Mouse (Mus musculus) urinary bladder, postnatal 10 days (tissue): ENCODE data around the gene Lypd3.
"Not testable (repeated sequence)": the region's sequence is repeated elsewhere in the genome, so short reads cannot be mapped to it uniquely, and the experiment has no call there.

Source experiments
- DNase-seq: peaks from one replicate; pipeline ENCODE4 v3.0.0; 2022; ENCODE audit warnings: low spot score

Lypd3 gene

GRCm38 (mm10) chr7:24662575-24662974, 26.2 kb downstream of the Lypd3 start:
- DNase-seq = no peak

- no peak for DNase-seq
Measured at GRCm38 (mm10) chr7:24664301-24664700, 28.0 kb downstream of the Lypd3 start.

- no peak for DNase-seq
Measured at GRCm38 (mm10) chr7:24664959-24665358, 28.6 kb downstream of the Lypd3 start.

- no peak for DNase-seq
Measured at GRCm38 (mm10) chr7:24671944-24672439, 35.6 kb downstream of the Lypd3 start.

- no peak for DNase-seq
Measured at GRCm38 (mm10) chr7:24676575-24676974, 40.2 kb downstream of the Lypd3 start, which contains the start of gene Tex101. Tex101 (minus strand) TSS chr7:24676675.

GRCm38 (mm10) chr7:24684121-24684520, 47.8 kb downstream of the Lypd3 start:
- DNase-seq = not testable (repeated sequence)

GRCm38 (mm10) chr7:24687519-24687918, 51.2 kb downstream of the Lypd3 start:
- DNase-seq = not testable (repeated sequence)
